Mouse (Mus musculus): Measurements from ENCODE around the gene Rab17.

DNA sequence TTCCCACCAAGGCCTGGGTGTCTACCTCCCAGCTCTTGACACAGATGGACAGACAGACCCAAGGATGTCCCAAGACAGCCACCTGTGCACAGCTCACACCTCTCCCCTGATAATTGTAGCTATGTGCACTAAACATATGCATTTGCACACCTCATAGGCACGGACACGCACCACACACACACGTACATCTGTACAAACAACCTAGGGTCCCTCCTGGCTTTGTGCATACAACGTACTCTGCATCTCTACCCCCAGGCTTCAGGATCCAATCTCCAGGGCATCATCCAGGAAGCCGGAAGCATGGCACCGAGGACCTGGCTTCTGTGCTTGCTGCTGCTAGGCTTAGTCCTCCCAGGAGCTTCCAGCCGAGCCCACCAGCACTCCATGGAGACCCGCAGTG lies 16.7 kb downstream of the Rab17 start, which contains the start of gene Prlh:
- TF ChIP-seq CTCF (conservative IDR thresholded peaks at IDR 0.05; ENCODE audit: insufficient read depth, insufficient read length, low read depth, low read length) (no peak), POLR2A (IDR thresholded peaks at IDR 0.05; ENCODE audit: low read depth, low read length) (no peak)
